Mouse (Mus musculus) ovary, adult 2 months (tissue): Measurements from ENCODE around the gene Scamp5. TPM values are rescaled to one million over a fixed set of nuclear protein-coding genes. Genes with fewer than 3 reads are reported as not detected.

Experiments used
- polyA plus RNA-seq: library from polyadenylated mRNA; depleted of rRNA; stranded (reverse); fragments of >200 nt; gene quantifications from 2 replicates; pipeline ENCODE4 v1.2.3, GENCODE M21; 2012; rRNA removed

The Scamp5 gene
- 36.6 and 41.6 TPM in 2 replicates for polyA plus RNA-seq

GRCm38 (mm10) chr9:57467896-57468549 lies at the start of gene Scamp5:
Gene Scamp5 (minus strand): TSS chr9:57468060.

GRCm38 (mm10) chr9:57503622-57504380 lies 35.9 kb upstream of the Scamp5 start, which contains the start of gene Rpp25:
Gene Rpp25 (plus strand): TSS chr9:57504026.

DNA sequence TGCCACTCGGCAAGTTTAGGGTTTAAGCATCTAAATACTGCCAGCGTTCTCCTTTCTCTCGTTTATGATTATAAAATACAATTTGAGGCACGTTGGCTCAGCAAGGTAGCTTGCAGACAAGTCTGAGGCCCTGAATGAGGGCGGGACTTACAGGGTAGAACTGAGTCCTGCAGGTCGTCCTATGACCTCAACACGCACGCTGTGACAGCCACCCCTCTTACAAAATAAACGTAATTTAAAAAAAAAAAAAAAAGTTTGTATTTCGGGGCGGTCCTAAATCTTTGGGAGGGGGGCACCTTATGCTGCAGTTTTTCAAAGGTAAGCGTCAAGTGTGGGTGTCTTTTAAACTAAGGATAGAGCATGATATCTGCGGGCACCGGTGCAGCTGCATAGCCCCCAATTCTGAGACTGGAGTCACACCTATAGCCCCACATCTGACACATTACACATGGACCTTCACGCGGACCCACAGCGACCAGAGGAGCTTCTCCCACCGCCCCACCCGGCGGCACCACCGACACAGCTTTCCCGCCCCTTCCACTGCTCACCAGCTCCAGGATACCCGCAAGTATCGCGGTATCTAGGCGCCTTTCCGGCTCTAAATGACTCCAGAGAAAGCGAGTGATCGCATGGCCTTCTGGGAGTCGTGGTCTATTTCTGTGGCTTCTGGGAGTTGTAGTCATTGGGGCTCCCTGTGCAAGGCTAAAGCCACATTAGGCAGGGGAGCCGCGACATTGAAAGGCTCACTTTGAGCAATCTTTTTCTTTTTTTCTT lies 28.2 kb downstream of the Scamp5 start, which contains the start of gene Ppcdc:
Ppcdc (minus strand) TSS at position 603 of the 774 bp plus-strand sequence.

Other genes with a start within 250 kb of the Scamp5 start
- gene Trcg1, start 231.5 kb downstream of the Scamp5 start, polyA plus RNA-seq: not detected in 2 replicates
- gene 1700017B05Rik, start 205.4 kb downstream of the Scamp5 start, polyA plus RNA-seq: 41.4 and 43.9 TPM in 2 replicates
- 31.3 and 33.2 TPM in 2 replicates for gene Ppcdc, start 27.9 kb downstream of the Scamp5 start, polyA plus RNA-seq
- 32.4 and 52.8 TPM in 2 replicates for gene Rpp25, start 36.0 kb upstream of the Scamp5 start, polyA plus RNA-seq
- gene Cox5a, start 53.2 kb upstream of the Scamp5 start, polyA plus RNA-seq: 376 and 601 TPM in 2 replicates
- 21.8 and 29.0 TPM in 2 replicates for gene Fam219b, start 69.5 kb upstream of the Scamp5 start, polyA plus RNA-seq
- gene Mpi, start 84.7 kb upstream of the Scamp5 start, polyA plus RNA-seq: 40.7 and 50.2 TPM in 2 replicates
- gene Scamp2, start 92.9 kb upstream of the Scamp5 start, polyA plus RNA-seq: 116 and 128 TPM in 2 replicates
- 25.7 and 31.5 TPM in 2 replicates for gene Ulk3, start 121.4 kb upstream of the Scamp5 start, polyA plus RNA-seq
- gene Cplx3, start 138.2 kb upstream of the Scamp5 start, polyA plus RNA-seq: not detected in 2 replicates
- not detected in 2 replicates for gene Lman1l, start 152.7 kb upstream of the Scamp5 start, polyA plus RNA-seq
- 51.7 and 57.8 TPM in 2 replicates for gene Csk, start 185.6 kb upstream of the Scamp5 start, polyA plus RNA-seq
- gene Cyp1a2, start 215.6 kb upstream of the Scamp5 start, polyA plus RNA-seq: 0.08 and 0.53 TPM in 2 replicates
- gene Cyp1a1, start 219.9 kb upstream of the Scamp5 start, polyA plus RNA-seq: 0.10 and 0.19 TPM in 2 replicates
- gene Edc3, start 240.5 kb upstream of the Scamp5 start, polyA plus RNA-seq: 12.6 and 15.7 TPM in 2 replicates